Mouse (Mus musculus): ENCODE data around the gene OR5BS1P.

DNA sequence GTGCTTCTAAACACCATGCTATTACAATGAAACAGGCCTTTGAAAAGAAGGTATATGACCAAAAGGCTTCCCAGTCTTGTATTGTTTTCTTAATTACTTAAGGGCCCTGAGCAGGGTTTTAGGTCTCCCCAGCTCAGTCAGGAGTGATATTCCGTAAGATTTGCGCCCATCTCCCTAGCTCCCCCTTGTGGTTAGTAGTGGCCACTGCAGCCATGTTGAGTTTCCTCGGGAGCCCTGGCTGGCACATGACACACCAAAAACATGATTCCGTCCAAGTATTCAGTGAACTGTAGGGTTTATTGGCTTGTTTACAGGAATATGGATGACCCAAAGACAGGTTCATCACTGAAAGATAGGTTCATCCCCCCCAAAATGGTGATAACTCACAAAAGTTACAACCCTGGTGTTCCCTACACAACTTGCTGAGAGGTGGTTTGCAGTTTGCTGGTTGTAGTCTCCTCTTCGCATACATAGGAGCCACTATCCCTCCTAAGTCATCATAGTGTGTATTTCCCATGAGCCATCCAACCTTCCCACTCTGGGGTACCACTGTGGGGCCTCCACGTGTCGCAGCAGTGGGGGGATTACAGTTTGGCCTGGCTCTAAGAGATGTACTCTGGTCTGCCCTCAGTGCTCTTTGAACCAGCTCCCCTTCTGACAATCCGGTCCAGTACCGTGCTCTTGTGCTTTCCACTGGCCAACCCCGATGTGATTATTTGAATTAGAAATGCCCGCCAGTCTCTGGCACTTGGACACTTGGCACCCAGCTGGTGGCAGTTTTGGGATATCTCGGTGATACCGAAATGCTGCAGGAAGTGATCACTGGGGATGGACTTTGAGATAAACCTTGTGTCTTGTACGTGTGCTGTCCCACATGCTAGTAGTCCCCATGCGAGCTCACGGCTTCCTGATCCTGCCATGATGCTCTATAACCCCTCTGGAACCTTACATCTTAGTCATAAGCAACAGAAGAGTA is 48.0 kb downstream of the OR5BS1P start:
- TF ChIP-seq POLR2A (IDR thresholded peaks at IDR 0.05; ENCODE audit: borderline replicate concordance, insufficient read depth, low read length) (no peak), CTCF (IDR thresholded peaks at IDR 0.05; ENCODE audit: borderline replicate concordance, insufficient read depth, low read depth, low read length) (peak; percentile 87)

Data from cerebellum, adult 2 months (tissue).